Mouse (Mus musculus) ES-E14 (cell line): ENCODE measurements around the gene Nufip2.

Source experiments
- MAFK ChIP-seq: IDR thresholded peaks from 2 replicates; pipeline ENCODE4 v1.6.1; 2014; ENCODE audit warnings: mild to moderate bottlenecking, low read depth, low read length, inconsistent platforms; ENCODE audit not compliant: insufficient read depth
- ZC3H11A ChIP-seq: IDR thresholded peaks from 2 replicates; pipeline ENCODE4 v1.6.1; 2012; ENCODE audit warnings: low read depth, mild to moderate bottlenecking, inconsistent platforms, low read length, borderline replicate concordance
- ZNF384 ChIP-seq: IDR thresholded peaks from 2 replicates; pipeline ENCODE4 v1.6.1; 2012; ENCODE audit warnings: low read depth, low read length, inconsistent platforms

DNA sequence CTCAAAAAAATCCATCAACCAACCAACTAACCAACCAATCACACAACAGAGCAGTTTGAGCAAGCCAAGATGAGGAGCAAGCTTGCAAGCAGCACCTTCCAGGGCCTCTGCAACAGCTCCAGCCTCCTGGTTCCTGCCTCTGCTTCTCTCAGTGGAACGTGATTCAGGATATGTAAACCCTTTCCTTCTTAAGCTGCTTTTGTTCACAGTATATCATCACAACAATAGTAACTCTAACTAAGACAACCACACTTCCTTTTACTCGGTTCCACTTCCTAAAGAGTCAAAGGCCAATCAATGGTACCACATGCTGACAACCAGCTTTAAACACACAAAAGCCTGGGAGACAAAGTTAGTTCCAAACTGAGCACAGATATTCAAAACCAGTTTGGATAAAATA is 5.9 kb upstream of the Nufip2 start:
- no peak for TF ChIP-seq MAFK
- no peak for TF ChIP-seq ZNF384
- no peak for TF ChIP-seq ZC3H11A
